Mouse (Mus musculus): ENCODE measurements around the gene Gm9774.

- TF ChIP-seq CTCF (conservative IDR thresholded peaks at IDR 0.05; ENCODE audit: low read length) (no peak), NANOG (IDR thresholded peaks at IDR 0.05; ENCODE audit: borderline replicate concordance, low read length) (no peak), POU5F1 (IDR thresholded peaks at IDR 0.05; ENCODE audit: borderline replicate concordance, low read length) (no peak)
Observed at GRCm38 (mm10) chr3:92432282-92432681, 3.1 kb upstream of the Gm9774 start, which contains the start of gene Sprr2k.
